Mouse (Mus musculus) hindbrain, postnatal 0 days (tissue): ENCODE data around the gene Ush2a. TPM values are rescaled to one million over a fixed set of nuclear protein-coding genes. Genes with fewer than 3 reads are reported as not detected.

Experiments used
- ATAC-seq: fragments of 200-750 bp; cut with Nextera tagmentation; 2 replicates; pipeline ENCODE4 v1.8.0; 2017; ENCODE audit warnings: mild to moderate bottlenecking, moderate TSS enrichment, moderate library complexity
- DNase-seq: peaks from one replicate; pipeline ENCODE4 v3.0.0-alpha.2; 2015; ENCODE audit warnings: low spot score
- H3K27ac ChIP-seq: fragments of 300-500 bp; sonication (generic); 2 replicates; pipeline ENCODE4 v1.5.1; 2014; ENCODE audit warnings: mild to moderate bottlenecking
- H3K27me3 ChIP-seq: fragments of 300-500 bp; sonication (generic); 2 replicates; pipeline ENCODE4 v1.6.1; 2014; ENCODE audit warnings: low read length, mixed read lengths; ENCODE audit not compliant: insufficient read depth
- H3K36me3 ChIP-seq: fragments of 300-500 bp; sonication (generic); 2 replicates; pipeline ENCODE4 v1.6.1; 2014; ENCODE audit warnings: low read length, mixed read lengths; ENCODE audit not compliant: insufficient read depth
- H3K4me1 ChIP-seq: fragments of 300-500 bp; sonication (generic); 2 replicates; pipeline ENCODE4 v1.6.1; 2014; ENCODE audit warnings: antibody characterized with exemption, low read length, mixed read lengths; ENCODE audit not compliant: insufficient read depth
- H3K4me2 ChIP-seq: fragments of 300-500 bp; sonication (generic); 2 replicates; pipeline ENCODE4 v1.6.1; 2014; ENCODE audit warnings: low read depth, mild to moderate bottlenecking, low read length, moderate library complexity, mixed read lengths
- H3K4me3 ChIP-seq: fragments of 300-500 bp; sonication (generic); 2 replicates; pipeline ENCODE4 v1.5.1; 2014; ENCODE audit warnings: low read length
- H3K9ac ChIP-seq: fragments of 300-500 bp; sonication (generic); replicated peaks from 2 replicates; pipeline ENCODE4 v1.6.1; 2014; ENCODE audit warnings: mild to moderate bottlenecking, low read length, moderate library complexity, mixed read lengths
- H3K9me3 ChIP-seq: fragments of 300-500 bp; sonication (generic); 2 replicates; pipeline ENCODE4 v1.6.1; 2016; ENCODE audit warnings: low read length, mixed read lengths
- CTCF ChIP-seq: IDR thresholded peaks from 2 replicates; pipeline ENCODE4 v1.5.1; 2016; ENCODE audit warnings: antibody characterized with exemption, control low read depth, low read depth
- WGBS: fragments of 180-500 bp; shearing (Covaris S2); extraction: QIAGEN DNeasy Blood & Tissue Kit; methylation state at CpG from one replicate; pipeline ENCODE4 v1.1.7; 2014; 5-methylcytosine and 5-hydroxymethylcytosine counted together
- polyA plus RNA-seq: library from polyadenylated mRNA; unstranded; fragments of >200 nt; fragmentation: Nextera tagmentation; extraction: Ambion mirVana; gene quantifications from 2 replicates; pipeline ENCODE4 v1.2.1, GENCODE M21; 2015
- total RNA-seq: library from RNA; depleted of rRNA; stranded (reverse); fragments of >200 nt; gene quantifications from 2 replicates; pipeline ENCODE4 v1.2.3, GENCODE M21; 2014

The Ush2a gene
- total and polyA plus RNA-seq, 2 experiments from 2014 or later: 0.44 to 1.5 TPM

GRCm38 (mm10) chr1:188773631-188774030, 511.8 kb downstream of the Ush2a start:
- no peak for TF ChIP-seq CTCF
- H3K9ac ChIP-seq: no peak overlapping the region
- H3K27me3 ChIP-seq: no peaks in the 10 kb centered on the region
- H3K4me3 ChIP-seq: no peak overlapping the region
- no peaks in the 10 kb centered on the region for H3K36me3 ChIP-seq
- ATAC-seq: no peak
- H3K9me3 ChIP-seq: no peaks in the 10 kb centered on the region
- H3K27ac ChIP-seq: no peak overlapping the region
- no peak overlapping the region for H3K4me2 ChIP-seq
- no peak for DNase-seq
- WGBS: 84% methylated on average over 7 of the region's 7 CpGs
- H3K4me1 ChIP-seq: no peaks in the 10 kb centered on the region

- no peak for TF ChIP-seq CTCF
- H3K4me3 ChIP-seq: no peak overlapping the region
- no peak overlapping the region for H3K9ac ChIP-seq
- H3K9me3 ChIP-seq: no peaks in the 10 kb centered on the region
- no peak overlapping the region for H3K27ac ChIP-seq
- 53% methylated on average over 8 of the region's 8 CpGs for WGBS
- H3K4me1 ChIP-seq: no peaks in the 10 kb centered on the region
- DNase-seq (no peak), ATAC-seq (no peak)
- H3K36me3 ChIP-seq: no peaks in the 10 kb centered on the region
- H3K4me2 ChIP-seq: no peak overlapping the region
- no peaks in the 10 kb centered on the region for H3K27me3 ChIP-seq
These were observed 515.8 kb downstream of the Ush2a start for GRCm38 (mm10) chr1:188777556-188778161.

- no peak overlapping the region for H3K4me2 ChIP-seq
- WGBS: 71% methylated on average over 10 of the region's 10 CpGs
These were observed 523.2 kb downstream of the Ush2a start for GRCm38 (mm10) chr1:188785056-188785455.

GRCm38 (mm10) chr1:188805069-188805468, 543.2 kb downstream of the Ush2a start:
- 21% methylated on average over 2 of the region's 2 CpGs for WGBS
- no peak overlapping the region for H3K4me3 ChIP-seq
- no peak for ATAC-seq
- no peaks in the 10 kb centered on the region for H3K27me3 ChIP-seq
- no peaks in the 10 kb centered on the region for H3K9me3 ChIP-seq
- peak; percentile 50 for TF ChIP-seq CTCF
- no peak overlapping the region for H3K27ac ChIP-seq
- H3K4me1 ChIP-seq: no peaks in the 10 kb centered on the region
- peak; percentile 65 for DNase-seq
- H3K9ac ChIP-seq: no peak overlapping the region
- no peaks in the 10 kb centered on the region for H3K36me3 ChIP-seq
- no peak overlapping the region for H3K4me2 ChIP-seq

More at GRCm38 (mm10) chr1:188785056-188785455, 523.2 kb downstream of the Ush2a start:
- DNase-seq (no peak), ATAC-seq (no peak)
- no peak overlapping the region for H3K27ac ChIP-seq
- H3K9me3 ChIP-seq: no peaks in the 10 kb centered on the region
- no peak for TF ChIP-seq CTCF
- H3K27me3 ChIP-seq: no peaks in the 10 kb centered on the region
- H3K9ac ChIP-seq: no peak overlapping the region
- H3K36me3 ChIP-seq: no peaks in the 10 kb centered on the region
- no peaks in the 10 kb centered on the region for H3K4me1 ChIP-seq
- no peak overlapping the region for H3K4me3 ChIP-seq

GRCm38 (mm10) chr1:188805852-188806251, 544.0 kb downstream of the Ush2a start:
- TF ChIP-seq CTCF: no peak
- Histone ChIP-seq H3K9me3 (no peaks in the 10 kb centered on the region), H3K36me3 (no peaks in the 10 kb centered on the region), H3K4me1 (no peaks in the 10 kb centered on the region), H3K27me3 (no peaks in the 10 kb centered on the region), H3K9ac (no peak overlapping the region), H3K4me2 (no peak overlapping the region), H3K4me3 (no peak overlapping the region), H3K27ac (no peak overlapping the region)
- ATAC-seq (no peak), DNase-seq (peak; percentile 38)
- WGBS: 24% methylated on average over 4 of the region's 4 CpGs

- H3K36me3 ChIP-seq: no peaks in the 10 kb centered on the region
- no peak for DNase-seq
- H3K9me3 ChIP-seq: no peaks in the 10 kb centered on the region
- 85% methylated on average over 9 of the region's 9 CpGs for WGBS
- no peaks in the 10 kb centered on the region for H3K4me1 ChIP-seq
- no peaks in the 10 kb centered on the region for H3K27me3 ChIP-seq
- no peak overlapping the region for H3K4me3 ChIP-seq
- TF ChIP-seq CTCF: no peak
- H3K9ac ChIP-seq: no peak overlapping the region
- no peak for ATAC-seq
- H3K27ac ChIP-seq: no peak overlapping the region
- H3K4me2 ChIP-seq: no peak overlapping the region
These were observed 548.8 kb downstream of the Ush2a start for GRCm38 (mm10) chr1:188810631-188811030.

- no peak overlapping the region for H3K9ac ChIP-seq
- H3K9me3 ChIP-seq: no peaks in the 10 kb centered on the region
- no peak for ATAC-seq
- no peaks in the 10 kb centered on the region for H3K36me3 ChIP-seq
- 87% methylated on average over 7 of the region's 7 CpGs for WGBS
- H3K4me1 ChIP-seq: no peaks in the 10 kb centered on the region
- no peak for TF ChIP-seq CTCF
- no peak overlapping the region for H3K27ac ChIP-seq
- H3K4me2 ChIP-seq: no peak overlapping the region
- H3K27me3 ChIP-seq: no peaks in the 10 kb centered on the region
- DNase-seq: no peak
- no peak overlapping the region for H3K4me3 ChIP-seq
These were observed 553.2 kb downstream of the Ush2a start for GRCm38 (mm10) chr1:188815072-188815471.
